Mouse (Mus musculus): ENCODE results near the gene Cirbp. TPM values are rescaled to one million over a fixed set of nuclear protein-coding genes. Genes with fewer than 3 reads are reported as not detected.
"Not testable (repeated sequence)": the region's sequence is repeated elsewhere in the genome, so short reads cannot be mapped to it uniquely, and the experiment has no call there.

Cirbp gene
- polyA plus RNA-seq, 1 experiment from 2014 or later, result 86.7 TPM

- WGBS, result 76% methylated on average over 1 of the region's 1 CpGs
These were observed 41.4 kb downstream of the Cirbp start for GRCm38 (mm10) chr10:80207201-80207600.

GRCm38 (mm10) chr10:80207676-80208075 lies 41.9 kb downstream of the Cirbp start:
- Histone ChIP-seq H3K4me2 (no peak overlapping the region), H3K9ac (no peak overlapping the region), H3K27me3 (peaks cover 7% of the 10 kb centered on the region; the same call in 1 of the 2 replicates), H3K36me3 (no peaks in the 10 kb centered on the region), H3K27ac (no peak overlapping the region), H3K4me1 (replicated peaks) (peaks cover 6% of the 10 kb centered on the region), H3K4me3 (no peak overlapping the region), H3K9me3 (replicated peaks) (no peaks in the 10 kb centered on the region)
- no peak for ATAC-seq (replicated peaks; ENCODE audit: insufficient number of reproducible peaks, insufficient read depth, low FRiP score, low read depth)
- WGBS, result 71% methylated on average over 10 of the region's 10 CpGs

More at GRCm38 (mm10) chr10:80207201-80207600, 41.4 kb downstream of the Cirbp start:
- peaks cover 6% of the 10 kb centered on the region for H3K4me1 ChIP-seq (replicated peaks)
- H3K9me3 ChIP-seq (replicated peaks), result no peaks in the 10 kb centered on the region
- H3K27ac ChIP-seq, result no peak overlapping the region
- no peak overlapping the region for H3K4me3 ChIP-seq
- H3K36me3 ChIP-seq, result no peaks in the 10 kb centered on the region
- peaks cover 7% of the 10 kb centered on the region; the same call in 1 of the 2 replicates for H3K27me3 ChIP-seq
- H3K9ac ChIP-seq, result no peak overlapping the region
- H3K4me2 ChIP-seq, result no peak overlapping the region
- ATAC-seq (replicated peaks; ENCODE audit: insufficient number of reproducible peaks, insufficient read depth, low FRiP score, low read depth), result no peak

DNA sequence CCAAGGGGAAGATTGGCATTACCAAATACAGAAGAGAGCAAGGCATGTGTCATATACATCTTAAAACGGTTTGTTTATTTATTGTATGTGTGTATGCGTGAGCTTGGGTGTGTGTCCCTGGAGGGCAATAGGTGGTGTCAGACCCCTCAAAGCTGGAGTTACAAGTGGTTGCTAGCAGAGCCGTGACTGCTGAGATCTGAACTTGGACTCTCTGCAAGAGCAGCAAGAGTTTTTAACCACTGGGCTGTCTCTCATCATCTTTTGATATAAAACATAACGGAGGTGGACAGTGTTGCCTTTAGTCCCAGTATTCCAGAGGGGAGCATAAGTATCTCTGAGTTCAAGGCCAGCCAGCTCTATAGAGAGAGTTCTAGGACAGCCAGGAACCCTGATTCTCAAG lies 42.5 kb downstream of the Cirbp start:
- H3K27me3 ChIP-seq, result peaks cover 7% of the 10 kb centered on the region; the same call in 1 of the 2 replicates
- no peak overlapping the region for H3K9ac ChIP-seq
- H3K9me3 ChIP-seq (replicated peaks), result no peaks in the 10 kb centered on the region
- H3K27ac ChIP-seq, result no peak overlapping the region
- H3K4me2 ChIP-seq, result no peak overlapping the region
- no peak overlapping the region for H3K4me3 ChIP-seq
- ATAC-seq (replicated peaks; ENCODE audit: insufficient number of reproducible peaks, insufficient read depth, low FRiP score, low read depth), result no peak
- WGBS, result 74% methylated on average over 4 of the region's 4 CpGs
- H3K4me1 ChIP-seq (replicated peaks), result peaks cover 6% of the 10 kb centered on the region
- H3K36me3 ChIP-seq, result no peaks in the 10 kb centered on the region

- peaks cover 7% of the 10 kb centered on the region; the same call in 1 of the 2 replicates for H3K27me3 ChIP-seq
- no peak overlapping the region for H3K9ac ChIP-seq
- 0 out of 2 replicates have a peak overlapping the region, but pooled peaks have one; percentile 8 for H3K4me2 ChIP-seq
- peaks cover 6% of the 10 kb centered on the region for H3K4me1 ChIP-seq (replicated peaks)
- no peaks in the 10 kb centered on the region for H3K36me3 ChIP-seq
- ATAC-seq (replicated peaks; ENCODE audit: insufficient number of reproducible peaks, insufficient read depth, low FRiP score, low read depth), result no peak
- WGBS, result 33% methylated on average over 24 of the region's 24 CpGs
- H3K4me3 ChIP-seq, result no peak overlapping the region
- no peak overlapping the region for H3K27ac ChIP-seq
- no peaks in the 10 kb centered on the region for H3K9me3 ChIP-seq (replicated peaks)
These were observed 43.1 kb downstream of the Cirbp start for GRCm38 (mm10) chr10:80208841-80209371.

DNA sequence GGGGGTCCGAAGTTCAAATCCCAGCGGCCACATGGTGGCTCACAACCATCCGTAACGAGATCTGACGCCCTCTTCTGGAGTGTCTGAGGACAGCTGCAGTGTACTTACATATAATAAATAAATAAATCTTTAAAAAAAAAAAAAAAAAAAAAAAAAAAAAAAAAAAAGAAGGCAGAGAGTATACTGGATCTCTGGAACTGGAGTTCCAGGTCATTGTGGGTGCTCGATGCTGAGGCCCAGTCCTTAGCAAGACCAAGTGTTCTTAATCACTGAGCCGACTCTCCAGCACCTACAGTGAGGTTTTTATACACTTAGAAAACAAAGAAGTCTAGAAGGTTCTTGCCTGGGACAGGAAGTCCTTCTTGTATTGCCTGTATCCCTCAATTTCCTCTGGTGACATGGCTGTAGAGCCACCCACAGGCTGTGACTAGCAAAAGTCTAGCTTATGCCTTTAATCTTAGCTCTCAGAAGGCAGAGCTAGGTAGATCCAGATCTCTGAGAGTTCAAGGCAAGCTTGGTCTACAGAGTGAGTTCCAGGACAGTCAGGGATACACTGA lies 45.8 kb downstream of the Cirbp start:
- not testable (repeated sequence) for H3K36me3 ChIP-seq; H3K4me1 ChIP-seq (replicated peaks); ATAC-seq (replicated peaks; ENCODE audit: insufficient number of reproducible peaks, insufficient read depth, low FRiP score, low read depth); H3K4me2 ChIP-seq; H3K4me3 ChIP-seq; H3K27me3 ChIP-seq; H3K9ac ChIP-seq; H3K9me3 ChIP-seq (replicated peaks); H3K27ac ChIP-seq
- WGBS, result 68% methylated on average over 7 of the region's 7 CpGs

DNA sequence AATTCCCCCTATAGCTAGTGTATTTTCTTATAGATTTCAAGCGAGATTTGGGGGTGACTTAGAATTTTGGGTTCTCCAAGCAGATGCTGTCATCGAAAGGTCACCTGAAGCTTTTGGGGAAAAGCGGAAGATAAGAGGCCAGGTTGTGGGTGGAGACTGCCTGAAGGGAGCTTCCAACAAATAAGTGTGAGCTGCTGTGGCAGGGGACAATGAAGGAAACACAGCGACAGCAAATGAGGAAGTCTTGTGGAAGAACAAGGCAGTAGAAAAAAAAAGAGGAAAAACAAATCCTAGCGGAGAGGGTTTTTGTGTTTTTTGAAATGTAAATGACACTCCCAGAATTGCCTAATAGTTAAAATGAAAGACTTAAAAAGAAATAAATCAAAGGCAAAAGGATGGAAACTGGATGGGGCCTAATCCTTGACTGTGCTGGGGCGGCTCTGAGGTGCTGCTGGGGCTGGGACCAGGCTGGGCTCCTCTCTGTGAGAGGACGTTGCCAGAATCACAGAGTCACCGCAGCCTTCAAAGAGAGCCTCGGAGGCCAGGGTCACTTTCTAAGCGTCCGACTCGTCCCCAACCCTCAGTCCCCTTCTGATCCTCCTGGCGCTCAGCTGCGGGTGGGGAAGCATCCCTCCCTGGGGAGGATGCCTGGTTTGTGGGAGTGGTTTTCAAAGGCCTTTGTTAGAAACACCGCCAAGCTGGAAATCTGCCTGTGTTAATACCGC lies 49.4 kb downstream of the Cirbp start:
- no peak overlapping the region for H3K4me2 ChIP-seq
- H3K27ac ChIP-seq, result no peak overlapping the region
- ATAC-seq (replicated peaks; ENCODE audit: insufficient number of reproducible peaks, insufficient read depth, low FRiP score, low read depth), result no peak
- no peaks in the 10 kb centered on the region for H3K27me3 ChIP-seq
- H3K9ac ChIP-seq, result no peak overlapping the region
- H3K36me3 ChIP-seq, result no peaks in the 10 kb centered on the region
- no peak overlapping the region for H3K4me3 ChIP-seq
- WGBS, result 39% methylated on average over 16 of the region's 16 CpGs
- no peaks in the 10 kb centered on the region for H3K9me3 ChIP-seq (replicated peaks)
- no peaks in the 10 kb centered on the region for H3K4me1 ChIP-seq (replicated peaks)

GRCm38 (mm10) chr10:80220676-80221075 lies 54.9 kb downstream of the Cirbp start:
- 60% methylated on average over 6 of the region's 9 CpGs for WGBS
- Histone ChIP-seq H3K4me2 (no peak overlapping the region), H3K4me1 (replicated peaks) (peaks cover 7% of the 10 kb centered on the region)

More at GRCm38 (mm10) chr10:80220676-80221075, 54.9 kb downstream of the Cirbp start:
- Histone ChIP-seq H3K27me3 (no peaks in the 10 kb centered on the region), H3K9me3 (replicated peaks) (no peaks in the 10 kb centered on the region), H3K9ac (no peak overlapping the region), H3K27ac (no peak overlapping the region), H3K4me3 (no peak overlapping the region), H3K36me3 (no peaks in the 10 kb centered on the region)
- ATAC-seq (replicated peaks; ENCODE audit: insufficient number of reproducible peaks, insufficient read depth, low FRiP score, low read depth), result no peak

Other genes starting within 250 kb of the Cirbp start
- gene Kiss1r, start 249.0 kb upstream of the Cirbp start, polyA plus RNA-seq (2015; fragmentation: Nextera tagmentation; extraction: Ambion mirVana), result 0.34 and 0.51 TPM in 2 replicates
- 95.2 and 118 TPM in 2 replicates for gene R3hdm4, start 244.8 kb upstream of the Cirbp start, polyA plus RNA-seq (2015; fragmentation: Nextera tagmentation; extraction: Ambion mirVana)
- 2.1 and 3.7 TPM in 2 replicates for gene Arid3a, start 238.9 kb upstream of the Cirbp start, polyA plus RNA-seq (2015; fragmentation: Nextera tagmentation; extraction: Ambion mirVana)
- gene Wdr18, start 205.8 kb upstream of the Cirbp start, polyA plus RNA-seq (2015; fragmentation: Nextera tagmentation; extraction: Ambion mirVana), result 56.7 and 66.6 TPM in 2 replicates
- 0.24 and 0.28 TPM in 2 replicates for gene Grin3b, start 195.3 kb upstream of the Cirbp start, polyA plus RNA-seq (2015; fragmentation: Nextera tagmentation; extraction: Ambion mirVana)
- gene Tmem259, start 181.7 kb upstream of the Cirbp start, polyA plus RNA-seq (2015; fragmentation: Nextera tagmentation; extraction: Ambion mirVana), result 16.2 and 19.6 TPM in 2 replicates
- gene Cnn2, start 177.4 kb upstream of the Cirbp start, polyA plus RNA-seq (2015; fragmentation: Nextera tagmentation; extraction: Ambion mirVana), result 208 and 243 TPM in 2 replicates
- 2.1 and 3.9 TPM in 2 replicates for gene Abca7, start 169.5 kb upstream of the Cirbp start, polyA plus RNA-seq (2015; fragmentation: Nextera tagmentation; extraction: Ambion mirVana)
- 4.7 and 14.4 TPM in 2 replicates for gene Arhgap45, start 149.3 kb upstream of the Cirbp start, polyA plus RNA-seq (2015; fragmentation: Nextera tagmentation; extraction: Ambion mirVana)
- gene Polr2e, start 126.2 kb upstream of the Cirbp start, polyA plus RNA-seq (2015; fragmentation: Nextera tagmentation; extraction: Ambion mirVana), result 115 and 136 TPM in 2 replicates
- 628 and 658 TPM in 2 replicates for gene Gpx4, start 118.8 kb upstream of the Cirbp start, polyA plus RNA-seq (2015; fragmentation: Nextera tagmentation; extraction: Ambion mirVana)
- gene Sbno2, start 60.4 kb upstream of the Cirbp start, polyA plus RNA-seq (2015; fragmentation: Nextera tagmentation; extraction: Ambion mirVana), result 8.3 and 13.9 TPM in 2 replicates
- gene Stk11, start 50.2 kb upstream of the Cirbp start, polyA plus RNA-seq (2015; fragmentation: Nextera tagmentation; extraction: Ambion mirVana), result 10.0 and 14.2 TPM in 2 replicates
- gene Atp5d, start 27.4 kb upstream of the Cirbp start, polyA plus RNA-seq (2015; fragmentation: Nextera tagmentation; extraction: Ambion mirVana), result 861 and 962 TPM in 2 replicates
- gene Cbarp, start 25.1 kb upstream of the Cirbp start, polyA plus RNA-seq (2015; fragmentation: Nextera tagmentation; extraction: Ambion mirVana), result 1.7 and 2.9 TPM in 2 replicates
- 11.6 and 16.8 TPM in 2 replicates for gene Midn, start 17.7 kb upstream of the Cirbp start, polyA plus RNA-seq (2015; fragmentation: Nextera tagmentation; extraction: Ambion mirVana)
- gene 1600002K03Rik, start 7.0 kb downstream of the Cirbp start, polyA plus RNA-seq (2015; fragmentation: Nextera tagmentation; extraction: Ambion mirVana), result 7.7 and 9.1 TPM in 2 replicates
- 8.6 and 9.7 TPM in 2 replicates for gene Efna2, start 13.5 kb downstream of the Cirbp start, polyA plus RNA-seq (2015; fragmentation: Nextera tagmentation; extraction: Ambion mirVana)
- 32.7 and 40.5 TPM in 2 replicates for gene Mum1, start 60.4 kb downstream of the Cirbp start, polyA plus RNA-seq (2015; fragmentation: Nextera tagmentation; extraction: Ambion mirVana)
- 553 and 586 TPM in 2 replicates for gene Ndufs7, start 83.1 kb downstream of the Cirbp start, polyA plus RNA-seq (2015; fragmentation: Nextera tagmentation; extraction: Ambion mirVana)
- 47.7 and 52.9 TPM in 2 replicates for gene Gamt, start 95.0 kb downstream of the Cirbp start, polyA plus RNA-seq (2015; fragmentation: Nextera tagmentation; extraction: Ambion mirVana)
- 31.5 and 40.0 TPM in 2 replicates for gene Dazap1, start 95.5 kb downstream of the Cirbp start, polyA plus RNA-seq (2015; fragmentation: Nextera tagmentation; extraction: Ambion mirVana)
- 525 and 544 TPM in 2 replicates for gene Rps15, start 126.5 kb downstream of the Cirbp start, polyA plus RNA-seq (2015; fragmentation: Nextera tagmentation; extraction: Ambion mirVana)
- gene Apc2, start 130.0 kb downstream of the Cirbp start, polyA plus RNA-seq (2015; fragmentation: Nextera tagmentation; extraction: Ambion mirVana), result 0.96 and 2.1 TPM in 2 replicates
- gene 2310011J03Rik, start 154.6 kb downstream of the Cirbp start, polyA plus RNA-seq (2015; fragmentation: Nextera tagmentation; extraction: Ambion mirVana), result 32.4 and 36.8 TPM in 2 replicates
- 1.3 and 1.5 TPM in 2 replicates for gene Pcsk4, start 163.5 kb downstream of the Cirbp start, polyA plus RNA-seq (2015; fragmentation: Nextera tagmentation; extraction: Ambion mirVana)
- 1.6 and 3.4 TPM in 2 replicates for gene Reep6, start 164.0 kb downstream of the Cirbp start, polyA plus RNA-seq (2015; fragmentation: Nextera tagmentation; extraction: Ambion mirVana)
- 10.9 and 12.7 TPM in 2 replicates for gene Adamtsl5, start 182.4 kb downstream of the Cirbp start, polyA plus RNA-seq (2015; fragmentation: Nextera tagmentation; extraction: Ambion mirVana)
- gene Plk5, start 190.5 kb downstream of the Cirbp start, polyA plus RNA-seq (2015; fragmentation: Nextera tagmentation; extraction: Ambion mirVana), result 0.06 and 0.09 TPM in 2 replicates
- gene Mex3d, start 221.7 kb downstream of the Cirbp start, polyA plus RNA-seq (2015; fragmentation: Nextera tagmentation; extraction: Ambion mirVana), result 4.8 and 5.2 TPM in 2 replicates
- gene Mbd3, start 233.6 kb downstream of the Cirbp start, polyA plus RNA-seq (2015; fragmentation: Nextera tagmentation; extraction: Ambion mirVana), result 122 and 177 TPM in 2 replicates
- 1,499 and 1,535 TPM in 2 replicates for gene Uqcr11, start 240.8 kb downstream of the Cirbp start, polyA plus RNA-seq (2015; fragmentation: Nextera tagmentation; extraction: Ambion mirVana)

All from heart, embryonic 15.5 days (tissue).